Mouse (Mus musculus) left cerebral cortex, adult 18-20 months (tissue): ENCODE results near the gene Prss22. TPM values are rescaled to one million over a fixed set of nuclear protein-coding genes. Genes with fewer than 3 reads are reported as not detected.

Source experiments
- DNase-seq, 2 experiments: peaks; one replicate each; pipeline ENCODE4 v3.0.0; 2021 to 2022; ENCODE audit warnings: low spot score in 2 of 2, mixed read lengths in 1 of 2
- long read RNA-seq, 2 experiments: library from polyadenylated mRNA; stranded (forward); transcript quantifications; one replicate each; pipeline ENCODE4 v2.0.0; 2021
- total RNA-seq, 2 experiments: library from RNA; stranded (reverse); gene quantifications; 2 replicates each; pipeline ENCODE4 v1.2.3; 2021

Gene Prss22
- total RNA-seq, result 1 to 10 TPM; 1.5 to 2.0 TPM
- long read RNA-seq, experiment 1, partial matches to known transcripts, result 3 of 4 reads
- long read RNA-seq, experiment 1, other reads (novel, unspliced or antisense), result 1 of 4 reads
- long read RNA-seq, experiment 2, partial matches to known transcripts, result 2 of 2 reads
- long read RNA-seq, experiment 2, other reads (novel, unspliced or antisense), result 0 of 2 reads

- DNase-seq, result no peak
Measured at GRCm38 (mm10) chr17:23997901-23998300, at the start of gene Prss22. Gene Prss22, minus strand, starts transcription at chr17:23998100.

DNA sequence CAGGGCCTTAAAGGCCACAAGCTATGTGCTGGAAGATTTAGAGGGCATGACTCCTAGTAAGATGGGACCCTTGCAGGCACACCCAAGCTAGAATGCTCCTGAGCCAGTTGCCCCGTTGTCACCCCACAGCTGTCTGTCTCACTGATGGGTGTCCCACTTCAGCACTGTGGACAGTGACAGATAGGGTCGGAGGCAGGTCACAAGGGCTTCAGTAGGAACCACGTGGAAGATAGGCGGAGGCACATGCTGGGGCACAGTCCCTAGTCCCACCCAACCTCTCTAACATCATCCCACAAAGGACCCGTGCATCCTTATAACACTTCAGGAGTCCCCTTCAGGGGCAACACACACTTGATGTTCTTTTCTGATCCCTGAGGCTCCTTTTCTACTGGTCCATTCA, 48.1 kb upstream of the Prss22 start:
- no peak for DNase-seq

- DNase-seq, result no peak
Measured at GRCm38 (mm10) chr17:24045608-24046007, 47.7 kb upstream of the Prss22 start.

DNA sequence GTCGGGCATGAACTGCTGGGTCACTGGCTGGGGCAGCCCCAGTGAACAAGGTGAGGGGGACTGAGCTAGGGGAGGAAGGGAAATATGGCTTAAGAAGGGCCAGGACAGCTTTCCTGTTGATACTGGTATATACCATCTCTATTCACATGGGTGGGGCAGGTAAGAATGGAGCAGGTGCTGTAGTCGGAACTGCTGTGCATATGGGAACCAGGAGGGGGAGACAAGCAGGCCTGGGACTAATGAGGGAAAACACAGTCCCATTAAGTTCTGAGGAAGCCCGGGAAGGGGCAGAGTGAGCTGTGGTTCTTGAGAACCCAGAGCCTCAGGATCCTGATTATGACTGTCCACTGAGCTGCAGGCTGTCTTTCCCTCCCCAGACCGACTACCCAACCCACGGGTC, 46.6 kb upstream of the Prss22 start:
- no peak for DNase-seq

- no peak for DNase-seq
Measured at GRCm38 (mm10) chr17:24037844-24038243, 39.9 kb upstream of the Prss22 start, which contains the start of gene Prss27. Gene Prss27, plus strand, starts transcription at chr17:24038144.

DNA sequence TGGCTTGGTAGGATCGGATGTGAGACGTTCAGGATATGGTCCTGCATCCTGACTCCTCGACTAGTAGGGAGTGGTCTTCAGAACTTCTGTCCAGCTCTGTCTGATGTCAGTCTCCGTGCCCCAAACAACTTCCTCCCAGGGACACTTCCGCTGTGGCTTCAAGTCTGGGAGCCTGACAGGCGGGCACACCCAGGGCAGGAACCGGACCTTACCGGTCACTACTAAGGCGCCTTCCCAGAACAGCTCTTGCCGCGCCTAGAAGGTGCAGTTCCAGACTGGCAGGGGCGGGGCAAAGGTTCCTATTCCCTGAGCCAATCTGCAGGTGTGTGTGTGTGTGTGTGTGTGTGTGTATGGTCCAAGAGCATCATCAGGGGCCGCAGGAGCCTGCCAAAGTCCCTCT, 39.5 kb upstream of the Prss22 start:
- DNase-seq, result no peak

- no peak for DNase-seq
Measured at GRCm38 (mm10) chr17:24036954-24037353, 39.1 kb upstream of the Prss22 start.

GRCm38 (mm10) chr17:24035087-24035486, 37.2 kb upstream of the Prss22 start:
- DNase-seq, result no peak

- no peak for DNase-seq
Measured at GRCm38 (mm10) chr17:24030551-24030950, 32.7 kb upstream of the Prss22 start.

DNA sequence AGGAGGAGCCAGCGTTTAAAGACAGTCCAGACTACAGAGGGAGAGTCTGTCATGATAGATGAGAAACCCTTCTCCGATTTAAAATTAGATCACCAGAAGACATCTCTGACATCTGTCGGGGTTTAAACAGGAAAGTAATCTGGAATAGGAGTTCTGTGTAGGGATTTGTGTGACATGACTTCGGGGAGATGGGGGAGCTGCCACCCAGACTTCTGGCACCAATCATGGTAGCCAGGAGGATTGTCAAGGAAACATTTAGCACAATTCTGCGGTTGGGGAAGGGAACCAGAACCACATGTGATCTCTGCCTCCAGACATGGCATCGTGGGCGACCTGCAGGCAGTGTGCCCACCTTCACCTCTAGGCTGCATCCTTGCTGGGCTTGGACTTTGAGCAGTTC, 31.6 kb upstream of the Prss22 start:
- no peak for DNase-seq

- DNase-seq, result no peak
Measured at GRCm38 (mm10) chr17:24021375-24022199, 23.7 kb upstream of the Prss22 start.

DNA sequence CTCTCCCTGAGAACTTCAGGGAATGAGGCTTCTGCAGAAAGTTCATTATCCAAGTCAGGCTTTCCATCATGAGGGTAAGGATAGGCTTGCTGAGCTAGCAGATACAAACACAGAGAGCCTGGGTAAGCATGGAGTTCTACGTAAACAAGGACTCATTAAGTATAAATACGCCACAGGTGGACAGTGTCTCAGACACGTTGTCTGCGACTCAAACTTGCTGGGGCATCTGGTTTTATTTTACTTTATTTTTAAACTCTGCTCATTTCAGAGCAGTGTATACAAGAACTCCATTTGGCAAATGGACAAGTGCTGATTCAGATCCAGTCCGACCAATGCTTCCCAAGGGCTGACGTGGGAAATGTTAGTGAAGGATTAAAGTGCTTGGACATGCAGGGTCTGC, 22.8 kb upstream of the Prss22 start:
- DNase-seq, result no peak

- peak; percentile 34 to 43 for DNase-seq
Measured at GRCm38 (mm10) chr17:24015727-24016126, 17.8 kb upstream of the Prss22 start.

- no peak for DNase-seq
Measured at GRCm38 (mm10) chr17:24014433-24014965, 16.6 kb upstream of the Prss22 start.

DNA sequence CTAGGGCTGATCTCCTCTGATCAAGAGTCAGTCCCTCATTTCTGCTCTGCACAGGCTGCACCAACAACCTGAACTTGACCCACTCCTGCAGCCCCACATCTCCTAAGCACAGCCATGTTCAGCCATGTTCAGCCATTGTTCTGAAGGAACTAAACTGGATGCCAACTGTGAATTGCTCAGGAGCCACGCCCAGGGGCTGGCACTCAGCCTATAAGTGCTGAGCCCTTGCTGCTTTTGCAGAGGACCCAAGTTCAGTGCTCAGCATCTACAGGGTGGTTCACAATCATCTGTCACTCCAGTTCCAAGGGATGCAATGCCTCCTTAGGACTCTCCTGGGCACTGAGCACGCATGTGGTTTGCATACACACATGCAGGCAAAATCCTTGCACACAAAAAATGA, 15.0 kb upstream of the Prss22 start:
- DNase-seq, result no peak

DNA sequence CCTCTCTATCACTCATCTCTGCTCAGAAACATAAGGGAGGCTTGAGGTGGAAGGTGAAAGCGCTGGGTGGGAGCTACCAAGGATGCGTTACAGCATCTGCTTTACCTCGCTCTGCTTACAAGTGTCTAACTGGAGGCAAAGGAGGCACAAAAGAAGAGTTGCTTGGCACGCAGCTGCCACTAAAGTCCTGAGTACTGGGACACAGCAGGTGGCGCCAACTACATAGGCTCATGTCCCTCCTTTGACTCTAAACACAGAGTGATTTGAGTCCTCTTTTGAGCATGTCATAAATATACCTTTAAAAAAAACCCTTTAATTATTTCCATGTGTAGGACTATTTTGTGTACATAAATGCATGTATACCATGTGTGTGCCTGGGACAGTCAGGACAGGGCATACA, 11.7 kb upstream of the Prss22 start:
- no peak for DNase-seq

DNA sequence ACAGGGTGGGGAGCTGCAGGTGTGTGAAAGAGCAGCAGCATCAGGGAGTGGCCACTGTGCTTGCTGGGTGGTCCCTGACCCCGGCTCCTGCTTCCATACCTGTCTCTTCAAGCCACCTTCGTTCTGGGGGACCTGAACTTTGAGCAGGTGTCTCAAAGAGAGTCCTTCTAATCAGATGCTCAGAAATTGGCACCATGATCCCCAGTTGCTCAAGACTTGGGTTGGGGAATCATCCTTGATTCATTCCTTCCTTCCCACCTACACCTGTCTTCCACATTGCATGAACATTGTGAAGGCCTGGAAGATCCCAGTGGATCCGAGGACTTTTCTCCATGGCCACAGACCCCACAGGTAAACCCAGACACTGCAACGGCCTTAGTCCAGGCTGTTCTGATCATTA, 10.2 kb upstream of the Prss22 start:
- DNase-seq, result no peak

- no peak for DNase-seq
Measured at GRCm38 (mm10) chr17:24007391-24007790, 9.5 kb upstream of the Prss22 start.

DNA sequence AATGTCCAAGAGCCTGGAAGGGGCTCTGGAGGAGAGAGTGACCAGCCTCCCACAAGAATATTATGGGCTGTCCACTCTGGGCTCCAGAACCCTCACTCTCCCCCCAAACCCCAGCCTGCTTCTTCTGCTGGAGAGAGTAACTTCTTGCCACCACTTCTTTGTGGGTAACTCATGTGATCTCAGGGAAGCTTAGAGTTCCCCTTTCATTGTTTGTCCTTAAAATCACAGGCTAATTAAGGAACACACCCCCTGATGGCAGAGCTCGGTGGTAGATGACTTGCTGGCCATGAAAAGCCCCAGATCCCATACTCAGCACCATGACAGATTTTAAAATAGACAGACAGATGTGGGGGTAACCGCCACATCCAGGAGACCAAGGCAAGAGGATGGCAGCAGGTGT, 9.0 kb upstream of the Prss22 start:
- DNase-seq, result no peak

DNA sequence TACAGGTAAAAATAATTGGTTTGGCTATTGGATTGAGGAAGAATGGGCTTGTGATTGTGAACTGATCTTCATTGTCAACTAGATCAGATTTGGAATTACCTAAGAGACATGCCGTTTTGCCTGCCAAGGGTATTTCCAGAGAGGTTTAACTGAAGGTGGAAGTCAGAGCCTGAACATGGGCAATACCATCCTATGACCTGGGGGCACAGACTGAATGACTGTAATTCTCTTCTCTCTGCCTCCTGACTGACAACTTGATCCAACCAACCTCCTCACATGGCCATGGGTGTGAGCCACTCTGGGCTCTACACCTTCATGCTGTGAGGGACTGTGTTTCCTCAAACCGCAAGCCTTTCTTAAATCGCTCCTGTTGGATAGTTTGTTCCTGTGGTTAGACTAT, 7.1 kb upstream of the Prss22 start:
- DNase-seq, result no peak

GRCm38 (mm10) chr17:24004071-24004665, 6.3 kb upstream of the Prss22 start:
- DNase-seq, result no peak

- DNase-seq, result peak; percentile 86 to 91
Measured at GRCm38 (mm10) chr17:24000404-24000803, 2.5 kb upstream of the Prss22 start.
